Mouse (Mus musculus): Measurements from ENCODE around the gene Pgk1. TPM values are rescaled to one million over a fixed set of nuclear protein-coding genes. Genes with fewer than 3 reads are reported as not detected.
A peak's percentile ranks its signal among the peaks of the same experiment; 100 is the strongest.

The Pgk1 gene
- 369 and 371 TPM in 2 replicates for polyA plus RNA-seq (2016; fragmentation: Nextera tagmentation; extraction: Ambion mirVana)

DNA sequence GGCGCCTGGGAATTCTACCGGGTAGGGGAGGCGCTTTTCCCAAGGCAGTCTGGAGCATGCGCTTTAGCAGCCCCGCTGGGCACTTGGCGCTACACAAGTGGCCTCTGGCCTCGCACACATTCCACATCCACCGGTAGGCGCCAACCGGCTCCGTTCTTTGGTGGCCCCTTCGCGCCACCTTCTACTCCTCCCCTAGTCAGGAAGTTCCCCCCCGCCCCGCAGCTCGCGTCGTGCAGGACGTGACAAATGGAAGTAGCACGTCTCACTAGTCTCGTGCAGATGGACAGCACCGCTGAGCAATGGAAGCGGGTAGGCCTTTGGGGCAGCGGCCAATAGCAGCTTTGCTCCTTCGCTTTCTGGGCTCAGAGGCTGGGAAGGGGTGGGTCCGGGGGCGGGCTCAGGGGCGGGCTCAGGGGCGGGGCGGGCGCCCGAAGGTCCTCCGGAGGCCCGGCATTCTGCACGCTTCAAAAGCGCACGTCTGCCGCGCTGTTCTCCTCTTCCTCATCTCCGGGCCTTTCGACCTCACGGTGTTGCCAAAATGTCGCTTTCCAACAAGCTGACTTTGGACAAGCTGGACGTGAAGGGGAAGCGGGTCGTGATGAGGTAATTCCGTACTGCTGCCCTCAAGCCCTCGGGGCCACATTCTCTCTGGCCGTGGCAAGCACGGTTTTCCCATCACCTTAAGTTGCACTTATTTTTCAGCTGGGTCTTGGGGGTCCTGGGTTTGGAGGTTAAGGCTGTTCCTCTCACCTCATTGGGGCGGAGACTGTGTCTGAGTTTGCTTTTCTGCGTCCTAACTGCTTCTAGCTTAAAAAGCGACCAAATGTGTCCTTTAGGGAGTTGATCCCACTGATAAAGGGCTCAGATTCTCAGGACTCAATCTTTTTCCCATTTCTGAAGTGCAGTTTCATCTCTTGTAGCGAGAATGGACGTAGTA lies at the start of gene Pgk1:
Gene Pgk1, plus strand, starts transcription at position 388 of the 937 bp plus-strand sequence.
- Histone ChIP-seq H3K4me3 (replicated peaks) (peak within 1 kb of the TSS; percentile 53), H3K4me1 (peaks cover 15% of the 10 kb centered on the region), H3K36me3 (replicated peaks) (no peaks in the 10 kb centered on the region), H3K9ac (peak within 1 kb of the TSS; percentile 66), H3K4me2 (peak within 1 kb of the TSS; percentile 58), H3K27ac (peak within 1 kb of the TSS; percentile 85), H3K9me3 (no peaks in the 10 kb centered on the region), H3K27me3 (no peaks in the 10 kb centered on the region)
- ATAC-seq (ENCODE audit: low FRiP score): peak; percentile 97
- 17% methylated on average over 40 of the region's 55 CpGs for WGBS

- Histone ChIP-seq H3K4me2 (no peak overlapping the region), H3K36me3 (replicated peaks) (no peaks in the 10 kb centered on the region), H3K4me1 (no peaks in the 10 kb centered on the region), H3K4me3 (replicated peaks) (no peak overlapping the region), H3K27ac (no peak overlapping the region), H3K9ac (no peak overlapping the region), H3K27me3 (no peaks in the 10 kb centered on the region), H3K9me3 (no peaks in the 10 kb centered on the region)
- 85% methylated on average over 13 of the region's 13 CpGs for WGBS
- ATAC-seq (ENCODE audit: low FRiP score): no peak
These were observed 47.4 kb upstream of the Pgk1 start for GRCm38 (mm10) chrX:106139309-106140070.

- Histone ChIP-seq H3K27me3 (no peaks in the 10 kb centered on the region), H3K36me3 (replicated peaks) (no peaks in the 10 kb centered on the region), H3K4me3 (replicated peaks) (no peak within 1 kb of the TSS), H3K4me1 (no peaks in the 10 kb centered on the region), H3K4me2 (no peak within 1 kb of the TSS), H3K9me3 (no peaks in the 10 kb centered on the region), H3K27ac (no peak within 1 kb of the TSS), H3K9ac (no peak within 1 kb of the TSS)
- ATAC-seq (ENCODE audit: low FRiP score): no peak
- WGBS: 88% methylated on average over 6 of the region's 6 CpGs
These were observed 44.0 kb upstream of the Pgk1 start, which contains the start of gene Tlr13 for GRCm38 (mm10) chrX:106142936-106143335. Tlr13 (plus strand) TSS chrX:106143204.

DNA sequence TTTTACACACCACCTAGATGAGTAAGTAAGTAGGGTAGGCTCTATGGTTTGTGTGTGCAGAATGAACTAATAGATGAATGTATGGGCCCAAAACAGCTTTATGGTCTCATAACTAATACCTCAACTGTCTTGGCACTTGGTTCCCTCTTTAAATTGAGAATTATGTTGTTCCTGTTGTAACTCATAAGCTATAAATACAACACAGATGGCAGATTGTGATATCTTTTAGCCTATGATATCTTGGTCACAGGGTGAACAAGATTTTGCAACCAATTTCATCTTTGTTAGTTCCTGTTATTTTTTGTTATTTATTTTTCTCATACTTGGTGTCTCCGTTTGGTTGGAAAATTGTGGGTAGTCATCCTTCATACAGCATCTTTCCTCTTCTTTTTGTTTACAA lies 38.7 kb upstream of the Pgk1 start:
- Histone ChIP-seq H3K4me1 (no peaks in the 10 kb centered on the region), H3K4me2 (no peak overlapping the region), H3K36me3 (replicated peaks) (no peaks in the 10 kb centered on the region), H3K4me3 (replicated peaks) (no peak overlapping the region), H3K27ac (no peak overlapping the region), H3K9ac (no peak overlapping the region), H3K9me3 (no peaks in the 10 kb centered on the region), H3K27me3 (no peaks in the 10 kb centered on the region)
- no peak for ATAC-seq (ENCODE audit: low FRiP score)
- WGBS: 89% methylated on average over 1 of the region's 1 CpGs

DNA sequence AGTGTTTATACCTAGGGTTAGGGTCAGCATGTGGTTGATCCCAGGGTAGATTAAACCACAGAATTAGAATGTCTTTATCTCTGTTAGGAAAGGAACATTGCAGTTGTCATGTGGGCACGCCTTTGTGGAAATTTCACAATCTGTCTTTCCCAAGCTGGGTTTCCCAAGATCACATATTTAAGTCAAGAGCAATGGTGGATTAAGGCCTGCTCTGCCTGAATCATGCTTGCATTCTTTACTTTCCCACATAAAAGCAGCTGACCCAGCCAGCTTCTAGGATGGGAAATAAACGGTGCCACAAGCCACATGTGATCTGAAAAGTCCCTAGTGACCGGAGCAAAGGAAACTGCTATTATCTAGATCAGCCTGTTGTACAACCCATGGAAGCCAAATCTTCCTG lies 37.4 kb upstream of the Pgk1 start:
- Histone ChIP-seq H3K27ac (no peak overlapping the region), H3K4me1 (no peaks in the 10 kb centered on the region), H3K9ac (no peak overlapping the region), H3K4me3 (replicated peaks) (no peak overlapping the region), H3K9me3 (no peaks in the 10 kb centered on the region), H3K36me3 (replicated peaks) (no peaks in the 10 kb centered on the region), H3K27me3 (no peaks in the 10 kb centered on the region), H3K4me2 (no peak overlapping the region)
- WGBS: 73% methylated on average over 3 of the region's 3 CpGs
- ATAC-seq (ENCODE audit: low FRiP score): no peak

GRCm38 (mm10) chrX:106154180-106154586 lies 32.7 kb upstream of the Pgk1 start:
- Histone ChIP-seq H3K9me3 (no peaks in the 10 kb centered on the region), H3K4me3 (replicated peaks) (no peak overlapping the region), H3K27ac (no peak overlapping the region), H3K36me3 (replicated peaks) (no peaks in the 10 kb centered on the region), H3K4me1 (no peaks in the 10 kb centered on the region), H3K27me3 (no peaks in the 10 kb centered on the region), H3K9ac (no peak overlapping the region), H3K4me2 (no peak overlapping the region)
- ATAC-seq (ENCODE audit: low FRiP score): no peak

GRCm38 (mm10) chrX:106155892-106156291 lies 31.0 kb upstream of the Pgk1 start:
- Histone ChIP-seq H3K4me3 (replicated peaks) (no peak overlapping the region), H3K4me2 (no peak overlapping the region), H3K36me3 (replicated peaks) (no peaks in the 10 kb centered on the region), H3K9ac (no peak overlapping the region), H3K9me3 (no peaks in the 10 kb centered on the region), H3K27ac (no peak overlapping the region), H3K27me3 (no peaks in the 10 kb centered on the region), H3K4me1 (no peaks in the 10 kb centered on the region)
- no peak for ATAC-seq (ENCODE audit: low FRiP score)
- 87% methylated on average over 4 of the region's 4 CpGs for WGBS

DNA sequence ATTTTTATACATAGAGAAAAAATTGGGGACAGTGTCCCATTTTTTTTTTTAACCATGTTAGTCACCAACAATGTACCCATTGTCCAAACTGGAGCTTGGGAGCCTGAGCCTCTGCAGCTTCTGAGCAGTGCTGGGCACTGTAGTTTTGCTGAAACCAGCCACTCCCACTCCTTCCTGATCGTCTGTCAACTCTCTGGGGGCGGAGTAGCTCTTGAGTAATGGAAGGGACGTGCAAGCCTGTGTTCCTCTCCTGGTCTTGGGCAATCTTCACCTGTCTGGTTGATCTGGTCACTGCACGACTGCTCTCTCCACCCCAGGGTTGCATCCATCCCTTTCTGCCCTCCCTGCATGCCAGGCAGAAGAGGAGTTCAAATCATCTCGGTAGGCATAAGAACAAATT lies 22.9 kb upstream of the Pgk1 start:
- WGBS: 72% methylated on average over 5 of the region's 5 CpGs
- H3K27me3 ChIP-seq: no peaks in the 10 kb centered on the region
- no peak overlapping the region for H3K4me3 ChIP-seq (replicated peaks)
- H3K9me3 ChIP-seq: no peaks in the 10 kb centered on the region
- H3K36me3 ChIP-seq (replicated peaks): no peaks in the 10 kb centered on the region
- no peak overlapping the region for H3K4me2 ChIP-seq
- ATAC-seq (ENCODE audit: low FRiP score): no peak
- no peak overlapping the region for H3K27ac ChIP-seq
- no peak overlapping the region for H3K9ac ChIP-seq
- H3K4me1 ChIP-seq: no peaks in the 10 kb centered on the region

DNA sequence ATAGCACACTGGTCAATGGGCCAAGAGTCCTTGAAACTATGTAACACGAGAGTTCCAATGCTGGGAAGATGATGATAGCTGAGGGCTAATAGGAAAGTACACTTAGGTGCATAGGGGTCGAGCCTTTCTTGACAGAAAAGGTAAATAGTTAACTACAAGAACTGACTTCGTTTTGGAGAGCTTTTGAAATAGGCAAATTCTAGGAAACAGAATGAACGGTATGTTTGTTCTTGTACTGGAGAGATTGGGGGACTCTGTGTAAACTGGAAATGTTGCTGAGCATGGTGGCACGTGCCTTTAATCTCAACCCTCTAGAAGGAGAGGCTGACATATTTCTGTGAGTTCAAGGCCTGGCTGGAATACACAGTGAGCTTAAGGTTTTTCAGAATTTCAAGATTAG lies 22.3 kb upstream of the Pgk1 start:
- no peak for ATAC-seq (ENCODE audit: low FRiP score)
- Histone ChIP-seq H3K4me2 (no peak overlapping the region), H3K36me3 (replicated peaks) (no peaks in the 10 kb centered on the region), H3K27me3 (no peaks in the 10 kb centered on the region), H3K27ac (no peak overlapping the region), H3K9me3 (no peaks in the 10 kb centered on the region), H3K4me3 (replicated peaks) (no peak overlapping the region), H3K9ac (no peak overlapping the region), H3K4me1 (no peaks in the 10 kb centered on the region)
- WGBS: 71% methylated on average over 5 of the region's 5 CpGs

GRCm38 (mm10) chrX:106165089-106165488 lies 21.8 kb upstream of the Pgk1 start:
- Histone ChIP-seq H3K27me3 (no peaks in the 10 kb centered on the region), H3K36me3 (replicated peaks) (no peaks in the 10 kb centered on the region), H3K9me3 (no peaks in the 10 kb centered on the region), H3K9ac (no peak overlapping the region), H3K27ac (no peak overlapping the region), H3K4me3 (replicated peaks) (no peak overlapping the region), H3K4me2 (no peak overlapping the region), H3K4me1 (no peaks in the 10 kb centered on the region)
- 89% methylated on average over 1 of the region's 1 CpGs for WGBS
- no peak for ATAC-seq (ENCODE audit: low FRiP score)

GRCm38 (mm10) chrX:106171106-106171852 lies 15.6 kb upstream of the Pgk1 start:
- Histone ChIP-seq H3K9me3 (no peaks in the 10 kb centered on the region), H3K9ac (0 out of 2 replicates have a peak overlapping the region, but pooled peaks have one; percentile 12), H3K4me2 (peak overlapping the region; percentile 47), H3K27ac (no peak overlapping the region), H3K4me3 (replicated peaks) (peak overlapping the region; percentile 28), H3K36me3 (replicated peaks) (no peaks in the 10 kb centered on the region), H3K4me1 (no peaks in the 10 kb centered on the region), H3K27me3 (no peaks in the 10 kb centered on the region)
- 26% methylated on average over 18 of the region's 18 CpGs for WGBS
- ATAC-seq (ENCODE audit: low FRiP score): peak; percentile 90

- no peak overlapping the region for H3K27ac ChIP-seq
- H3K9me3 ChIP-seq: no peaks in the 10 kb centered on the region
- H3K36me3 ChIP-seq (replicated peaks): no peaks in the 10 kb centered on the region
- no peak overlapping the region; the same call in 1 of the 2 replicates for H3K4me3 ChIP-seq (replicated peaks)
- H3K9ac ChIP-seq: no peak overlapping the region
- 61% methylated on average over 6 of the region's 6 CpGs for WGBS
- peak overlapping the region; percentile 47; the same call in 1 of the 2 replicates for H3K4me2 ChIP-seq
- no peaks in the 10 kb centered on the region for H3K27me3 ChIP-seq
- ATAC-seq (ENCODE audit: low FRiP score): no peak
- no peaks in the 10 kb centered on the region for H3K4me1 ChIP-seq
These were observed 15.1 kb upstream of the Pgk1 start for GRCm38 (mm10) chrX:106171853-106172154.
